Mouse (Mus musculus): ENCODE results near the gene Trpm1. TPM values are rescaled to one million over a fixed set of nuclear protein-coding genes. Genes with fewer than 3 reads are reported as not detected.

Gene Trpm1
- polyA plus RNA-seq, 1 experiment from 2014 or later: not detected

DNA sequence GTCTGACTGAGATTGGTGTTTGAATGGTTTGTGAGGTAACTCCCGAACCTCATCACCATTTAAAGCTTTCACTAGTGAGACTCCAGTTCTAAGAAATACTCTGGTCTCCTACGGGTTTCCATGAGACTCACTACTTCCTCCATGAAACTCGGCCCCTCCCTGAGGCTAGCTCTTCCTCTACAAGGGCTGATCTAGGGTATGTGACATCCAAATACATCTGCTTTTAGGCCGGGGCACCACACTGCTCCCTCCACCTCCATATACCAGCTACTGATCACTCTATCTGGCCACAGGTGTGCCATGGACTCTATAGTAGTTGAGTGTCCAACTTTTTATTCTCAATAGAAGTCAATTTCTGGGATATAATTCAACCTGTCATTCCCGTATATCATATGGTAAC lies 69.6 kb downstream of the Trpm1 start:
- H3K27me3 ChIP-seq (replicated peaks): no peaks in the 10 kb centered on the region
- no peak overlapping the region for H3K27ac ChIP-seq
- no peak overlapping the region for H3K9ac ChIP-seq
- H3K36me3 ChIP-seq: no peaks in the 10 kb centered on the region
- no peaks in the 10 kb centered on the region for H3K9me3 ChIP-seq (replicated peaks)
- H3K4me2 ChIP-seq: no peak overlapping the region
- no peaks in the 10 kb centered on the region for H3K4me1 ChIP-seq
- 70% methylated on average over 5 of the region's 5 CpGs for WGBS (ENCODE audit: insufficient replicate concordance)
- no peak for ATAC-seq
- H3K4me3 ChIP-seq: no peak overlapping the region

DNA sequence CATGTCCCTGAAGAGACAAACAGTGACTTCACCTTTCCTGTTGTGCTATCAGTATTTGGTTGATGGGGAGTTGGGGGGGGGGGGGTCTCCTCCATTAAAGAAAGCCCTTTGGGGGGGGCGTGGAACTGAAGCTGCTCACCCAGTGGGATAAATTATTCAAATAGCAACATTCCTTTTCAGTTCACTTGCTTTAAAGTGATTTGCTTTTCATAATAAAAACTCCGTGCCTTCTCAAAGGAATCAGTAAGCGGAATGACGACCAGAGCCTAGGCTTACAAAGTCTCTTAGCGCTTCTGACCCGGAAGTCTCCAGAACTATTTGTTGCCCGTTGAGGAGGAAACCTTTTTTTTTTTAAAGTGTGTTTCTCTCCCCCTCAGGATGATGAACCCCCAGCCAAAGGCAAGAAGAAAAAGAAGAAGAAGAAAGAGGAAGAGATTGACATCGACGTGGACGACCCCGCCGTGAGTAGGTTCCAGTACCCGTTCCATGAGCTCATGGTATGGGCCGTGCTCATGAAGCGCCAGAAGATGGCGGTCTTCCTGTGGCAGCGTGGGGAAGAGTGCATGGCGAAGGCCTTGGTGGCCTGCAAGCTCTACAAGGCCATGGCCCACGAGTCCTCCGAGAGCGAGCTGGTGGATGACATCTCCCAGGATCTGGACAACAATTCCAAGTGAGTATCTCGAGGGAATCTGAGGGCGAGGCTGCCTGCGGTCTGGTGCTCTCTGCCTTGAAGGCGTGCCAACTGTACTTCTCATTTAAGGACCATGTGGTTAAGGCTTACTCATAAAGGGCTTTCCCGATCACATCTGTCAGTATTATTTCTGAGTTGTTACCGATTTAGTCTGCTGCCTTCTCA lies 72.9 kb downstream of the Trpm1 start:
- no peaks in the 10 kb centered on the region for H3K27me3 ChIP-seq (replicated peaks)
- H3K4me3 ChIP-seq: no peak overlapping the region
- H3K4me2 ChIP-seq: no peak overlapping the region
- WGBS (ENCODE audit: insufficient replicate concordance): 72% methylated on average over 27 of the region's 27 CpGs
- no peak overlapping the region for H3K27ac ChIP-seq
- ATAC-seq: no peak
- H3K36me3 ChIP-seq: no peaks in the 10 kb centered on the region
- H3K4me1 ChIP-seq: no peaks in the 10 kb centered on the region
- H3K9ac ChIP-seq: no peak overlapping the region
- no peaks in the 10 kb centered on the region for H3K9me3 ChIP-seq (replicated peaks)

GRCm38 (mm10) chr7:64227586-64227985 lies 74.0 kb downstream of the Trpm1 start:
- no peak for ATAC-seq
- no peak overlapping the region for H3K9ac ChIP-seq
- H3K4me1 ChIP-seq: no peaks in the 10 kb centered on the region
- H3K9me3 ChIP-seq (replicated peaks): no peaks in the 10 kb centered on the region
- H3K4me3 ChIP-seq: no peak overlapping the region
- H3K27ac ChIP-seq: no peak overlapping the region
- no peaks in the 10 kb centered on the region for H3K36me3 ChIP-seq
- no peak overlapping the region for H3K4me2 ChIP-seq
- 68% methylated on average over 5 of the region's 5 CpGs for WGBS (ENCODE audit: insufficient replicate concordance)
- no peaks in the 10 kb centered on the region for H3K27me3 ChIP-seq (replicated peaks)

DNA sequence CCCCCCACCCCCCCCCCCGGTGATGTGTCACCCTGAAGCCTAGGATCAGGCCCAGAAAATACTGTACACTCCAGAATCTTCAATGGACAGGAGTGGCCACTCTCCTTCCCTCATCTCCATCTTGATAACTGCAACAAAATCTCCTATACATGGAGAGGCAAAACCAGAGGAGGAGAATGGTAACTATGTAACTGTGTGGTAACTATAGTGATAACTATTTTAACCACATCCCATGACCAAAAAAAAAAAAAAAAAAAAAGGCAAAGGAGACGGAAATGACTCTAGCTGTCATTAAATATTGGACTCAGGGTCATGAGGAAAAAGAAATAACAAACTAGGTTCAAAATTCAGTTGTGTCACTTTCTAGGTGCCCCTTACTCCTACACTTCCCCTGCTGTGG lies 74.7 kb downstream of the Trpm1 start:
- no peak overlapping the region for H3K4me2 ChIP-seq
- H3K9ac ChIP-seq: no peak overlapping the region
- no peaks in the 10 kb centered on the region for H3K9me3 ChIP-seq (replicated peaks)
- 52% methylated on average over 2 of the region's 2 CpGs for WGBS (ENCODE audit: insufficient replicate concordance)
- no peaks in the 10 kb centered on the region for H3K4me1 ChIP-seq
- no peak overlapping the region for H3K4me3 ChIP-seq
- no peaks in the 10 kb centered on the region for H3K36me3 ChIP-seq
- no peaks in the 10 kb centered on the region for H3K27me3 ChIP-seq (replicated peaks)
- ATAC-seq: no peak
- H3K27ac ChIP-seq: no peak overlapping the region

DNA sequence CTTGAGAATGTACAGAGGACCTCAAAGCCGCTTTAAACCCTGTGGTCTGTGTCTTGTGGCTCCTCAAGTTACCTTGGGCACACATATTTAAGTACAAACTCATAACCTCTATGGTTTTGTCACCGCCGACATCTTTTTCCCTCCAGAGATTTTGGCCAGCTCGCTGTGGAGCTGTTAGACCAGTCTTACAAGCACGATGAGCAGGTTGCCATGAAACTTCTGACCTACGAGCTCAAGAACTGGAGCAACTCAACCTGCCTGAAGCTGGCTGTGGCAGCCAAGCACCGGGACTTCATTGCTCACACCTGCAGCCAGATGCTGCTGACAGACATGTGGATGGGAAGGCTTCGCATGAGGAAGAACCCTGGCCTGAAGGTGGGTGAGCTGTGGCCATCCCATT lies 76.3 kb downstream of the Trpm1 start:
- H3K4me3 ChIP-seq: no peak overlapping the region
- no peak overlapping the region for H3K9ac ChIP-seq
- WGBS (ENCODE audit: insufficient replicate concordance): 65% methylated on average over 8 of the region's 8 CpGs
- H3K4me1 ChIP-seq: no peaks in the 10 kb centered on the region
- no peaks in the 10 kb centered on the region for H3K27me3 ChIP-seq (replicated peaks)
- ATAC-seq: no peak
- no peaks in the 10 kb centered on the region for H3K9me3 ChIP-seq (replicated peaks)
- H3K36me3 ChIP-seq: no peaks in the 10 kb centered on the region
- no peak overlapping the region for H3K4me2 ChIP-seq
- no peak overlapping the region for H3K27ac ChIP-seq

DNA sequence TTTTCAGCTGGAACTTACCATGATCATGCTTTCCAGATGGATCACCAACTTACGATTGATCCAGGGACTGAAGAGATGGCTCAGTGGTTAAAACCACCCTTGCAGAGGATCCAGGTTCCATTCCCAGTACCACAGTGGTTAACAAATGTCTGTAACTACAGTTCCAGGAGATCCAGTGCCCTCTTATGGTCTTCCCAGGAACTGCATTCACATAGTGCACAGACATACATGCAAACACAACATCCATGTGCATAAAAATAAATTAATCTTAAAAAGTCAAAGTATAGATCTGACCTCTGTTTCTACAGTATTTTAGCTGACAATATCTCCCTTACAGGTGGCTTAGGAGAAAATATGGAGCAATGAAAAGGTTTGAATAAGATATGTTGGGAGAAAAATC lies 77.4 kb downstream of the Trpm1 start:
- H3K9me3 ChIP-seq (replicated peaks): no peaks in the 10 kb centered on the region
- no peak overlapping the region for H3K4me3 ChIP-seq
- H3K27ac ChIP-seq: no peak overlapping the region
- no peak overlapping the region for H3K4me2 ChIP-seq
- H3K36me3 ChIP-seq: no peaks in the 10 kb centered on the region
- WGBS (ENCODE audit: insufficient replicate concordance): 84% methylated on average over 1 of the region's 1 CpGs
- no peaks in the 10 kb centered on the region for H3K4me1 ChIP-seq
- no peak overlapping the region for H3K9ac ChIP-seq
- H3K27me3 ChIP-seq (replicated peaks): no peaks in the 10 kb centered on the region
- ATAC-seq: no peak

DNA sequence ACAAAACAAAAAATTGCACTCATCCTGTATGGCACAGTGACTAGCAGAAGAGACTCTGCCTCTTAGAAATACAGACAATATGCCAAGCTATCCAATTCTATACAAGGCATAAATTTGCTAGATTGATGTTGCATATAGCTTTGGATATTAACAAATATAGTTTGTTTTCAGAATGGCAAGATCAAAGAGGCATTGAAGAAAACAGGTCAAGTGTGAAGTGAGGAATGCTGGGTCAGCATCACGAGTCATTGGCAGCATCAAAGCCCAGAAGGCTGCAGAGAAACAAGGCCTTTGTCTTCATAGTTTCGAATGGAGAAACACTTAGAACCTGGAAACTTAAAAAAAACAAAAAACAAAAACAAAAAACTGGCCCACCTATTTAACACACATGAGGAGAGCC lies 78.4 kb downstream of the Trpm1 start:
- no peak overlapping the region for H3K27ac ChIP-seq
- H3K36me3 ChIP-seq: no peaks in the 10 kb centered on the region
- ATAC-seq: no peak
- no peaks in the 10 kb centered on the region for H3K9me3 ChIP-seq (replicated peaks)
- H3K27me3 ChIP-seq (replicated peaks): no peaks in the 10 kb centered on the region
- WGBS (ENCODE audit: insufficient replicate concordance): 44% methylated on average over 2 of the region's 2 CpGs
- no peak overlapping the region for H3K4me2 ChIP-seq
- no peak overlapping the region for H3K9ac ChIP-seq
- H3K4me1 ChIP-seq: no peaks in the 10 kb centered on the region
- H3K4me3 ChIP-seq: no peak overlapping the region

GRCm38 (mm10) chr7:64234310-64234820 lies 80.7 kb downstream of the Trpm1 start:
- H3K27me3 ChIP-seq (replicated peaks): no peaks in the 10 kb centered on the region
- H3K4me3 ChIP-seq: no peak overlapping the region
- no peak for ATAC-seq
- WGBS (ENCODE audit: insufficient replicate concordance): 62% methylated on average over 5 of the region's 5 CpGs
- no peaks in the 10 kb centered on the region for H3K36me3 ChIP-seq
- H3K9me3 ChIP-seq (replicated peaks): no peaks in the 10 kb centered on the region
- H3K9ac ChIP-seq: no peak overlapping the region
- no peak overlapping the region for H3K4me2 ChIP-seq
- H3K4me1 ChIP-seq: no peaks in the 10 kb centered on the region
- no peak overlapping the region for H3K27ac ChIP-seq

DNA sequence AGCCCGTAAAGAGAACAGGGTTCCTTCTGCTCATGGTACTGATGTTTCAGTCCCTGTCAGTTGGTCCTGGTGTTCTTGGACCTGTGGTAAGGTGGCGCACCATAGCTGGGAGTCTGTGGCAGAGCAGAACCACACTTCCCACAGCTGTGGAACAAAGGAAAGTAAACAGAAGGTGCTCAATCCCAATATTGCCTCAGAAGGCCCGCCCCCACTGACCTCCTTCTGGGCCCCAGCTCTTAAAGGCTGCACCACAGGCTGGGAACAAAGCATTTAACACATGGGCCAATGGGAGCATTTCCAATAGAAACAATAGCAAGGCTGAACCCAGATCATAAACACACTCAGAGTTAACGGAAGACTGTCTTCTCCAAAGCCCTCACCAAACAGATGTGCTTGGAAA lies 82.9 kb downstream of the Trpm1 start:
- no peaks in the 10 kb centered on the region for H3K27me3 ChIP-seq (replicated peaks)
- H3K36me3 ChIP-seq: no peaks in the 10 kb centered on the region
- WGBS (ENCODE audit: insufficient replicate concordance): 66% methylated on average over 4 of the region's 4 CpGs
- no peak overlapping the region for H3K9ac ChIP-seq
- H3K9me3 ChIP-seq (replicated peaks): no peaks in the 10 kb centered on the region
- no peaks in the 10 kb centered on the region for H3K4me1 ChIP-seq
- no peak for ATAC-seq
- no peak overlapping the region for H3K4me3 ChIP-seq
- no peak overlapping the region for H3K27ac ChIP-seq
- no peak overlapping the region for H3K4me2 ChIP-seq

GRCm38 (mm10) chr7:64237747-64238146 lies 84.1 kb downstream of the Trpm1 start:
- H3K9ac ChIP-seq: no peak overlapping the region
- ATAC-seq: no peak
- H3K9me3 ChIP-seq (replicated peaks): no peaks in the 10 kb centered on the region
- H3K4me1 ChIP-seq: no peaks in the 10 kb centered on the region
- 69% methylated on average over 8 of the region's 8 CpGs for WGBS (ENCODE audit: insufficient replicate concordance)
- no peak overlapping the region for H3K27ac ChIP-seq
- no peaks in the 10 kb centered on the region for H3K27me3 ChIP-seq (replicated peaks)
- no peak overlapping the region for H3K4me2 ChIP-seq
- no peaks in the 10 kb centered on the region for H3K36me3 ChIP-seq
- no peak overlapping the region for H3K4me3 ChIP-seq

GRCm38 (mm10) chr7:64238410-64239086 lies 84.9 kb downstream of the Trpm1 start:
- Histone ChIP-seq H3K9me3 (replicated peaks) (no peaks in the 10 kb centered on the region), H3K4me2 (no peak overlapping the region), H3K27ac (no peak overlapping the region), H3K36me3 (no peaks in the 10 kb centered on the region), H3K4me1 (no peaks in the 10 kb centered on the region), H3K27me3 (replicated peaks) (no peaks in the 10 kb centered on the region), H3K9ac (no peak overlapping the region), H3K4me3 (no peak overlapping the region)
- 70% methylated on average over 7 of the region's 7 CpGs for WGBS (ENCODE audit: insufficient replicate concordance)
- no peak for ATAC-seq

- WGBS (ENCODE audit: insufficient replicate concordance): 65% methylated on average over 9 of the region's 9 CpGs
- Histone ChIP-seq H3K27ac (no peak overlapping the region), H3K36me3 (no peaks in the 10 kb centered on the region), H3K4me2 (no peak overlapping the region), H3K4me1 (no peaks in the 10 kb centered on the region), H3K27me3 (replicated peaks) (no peaks in the 10 kb centered on the region), H3K9me3 (replicated peaks) (no peaks in the 10 kb centered on the region), H3K9ac (no peak overlapping the region), H3K4me3 (no peak overlapping the region)
- ATAC-seq: no peak
Observed at GRCm38 (mm10) chr7:64239138-64239805, 85.6 kb downstream of the Trpm1 start.

All from liver, embryonic 12.5 days (tissue).